Mouse (Mus musculus): Measurements from ENCODE around the gene Fibp. TPM values are rescaled to one million over a fixed set of nuclear protein-coding genes. Genes with fewer than 3 reads are reported as not detected.

Gene Fibp
- polyA plus RNA-seq, 1 experiment from 2014 or later: 122 TPM

- Histone ChIP-seq H3K4me3 (replicated peaks) (peak overlapping the region; percentile 69), H3K36me3 (replicated peaks) (peaks cover 34% of the 10 kb centered on the region), H3K9ac (peak overlapping the region; percentile 82), H3K27ac (peak overlapping the region; percentile 91), H3K9me3 (no peaks in the 10 kb centered on the region), H3K4me1 (peaks cover 36% of the 10 kb centered on the region), H3K27me3 (no peaks in the 10 kb centered on the region), H3K4me2 (peak overlapping the region; percentile 94)
- peak; percentile 67 for ATAC-seq (ENCODE audit: low FRiP score)
- WGBS: under 1% methylated on average over 39 of the region's 48 CpGs
Measured at GRCm38 (mm10) chr19:5424092-5424781, 36.2 kb upstream of the Fibp start.

- H3K9ac ChIP-seq: peak within 1 kb of the TSS; percentile 83
- WGBS: under 1% methylated on average over 69 of the region's 87 CpGs
- H3K4me2 ChIP-seq: peak within 1 kb of the TSS; percentile 94
- ATAC-seq (ENCODE audit: low FRiP score): peak; percentile 93
- peaks cover 36% of the 10 kb centered on the region for H3K4me1 ChIP-seq
- H3K9me3 ChIP-seq: no peaks in the 10 kb centered on the region
- H3K27ac ChIP-seq: peak within 1 kb of the TSS; percentile 91
- H3K27me3 ChIP-seq: no peaks in the 10 kb centered on the region
- peak within 1 kb of the TSS; percentile 69 for H3K4me3 ChIP-seq (replicated peaks)
- peaks cover 34% of the 10 kb centered on the region for H3K36me3 ChIP-seq (replicated peaks)
Measured at GRCm38 (mm10) chr19:5424782-5425741, 35.4 kb upstream of the Fibp start, which contains the start of the genes Drap1 and AI837181. Gene Drap1 (minus strand): TSS chr19:5424979. Gene AI837181 (plus strand): TSS chr19:5425144.

- H3K36me3 ChIP-seq (replicated peaks): peaks cover 25% of the 10 kb centered on the region
- H3K27me3 ChIP-seq: no peaks in the 10 kb centered on the region
- H3K9ac ChIP-seq: peak overlapping the region; percentile 83
- no peak for ATAC-seq (ENCODE audit: low FRiP score)
- no peaks in the 10 kb centered on the region for H3K9me3 ChIP-seq
- peaks cover 36% of the 10 kb centered on the region for H3K4me1 ChIP-seq
- 87% methylated on average over 18 of the region's 18 CpGs for WGBS
- H3K4me3 ChIP-seq (replicated peaks): peak overlapping the region; percentile 69
- 0 out of 2 replicates have a peak overlapping the region, but pooled peaks have one; percentile 82 for H3K27ac ChIP-seq
- H3K4me2 ChIP-seq: peak overlapping the region; percentile 83
Measured at GRCm38 (mm10) chr19:5425906-5426565, 34.4 kb upstream of the Fibp start.

GRCm38 (mm10) chr19:5426640-5427290 is 33.6 kb upstream of the Fibp start:
- Histone ChIP-seq H3K27ac (0 out of 2 replicates have a peak overlapping the region, but pooled peaks have one; percentile 19), H3K4me2 (peak overlapping the region; percentile 83; the same call in 1 of the 2 replicates)
- ATAC-seq (ENCODE audit: low FRiP score): no peak

GRCm38 (mm10) chr19:5428083-5428482 is 32.3 kb upstream of the Fibp start:
- H3K36me3 ChIP-seq (replicated peaks): peaks cover 14% of the 10 kb centered on the region
- H3K9me3 ChIP-seq: no peaks in the 10 kb centered on the region
- H3K9ac ChIP-seq: no peak overlapping the region
- WGBS: 91% methylated on average over 2 of the region's 2 CpGs
- peaks cover 34% of the 10 kb centered on the region for H3K4me1 ChIP-seq
- H3K4me3 ChIP-seq (replicated peaks): no peak overlapping the region
- H3K4me2 ChIP-seq: no peak overlapping the region
- H3K27ac ChIP-seq: no peak overlapping the region
- H3K27me3 ChIP-seq: peaks cover 6% of the 10 kb centered on the region; the same call in 1 of the 2 replicates
- ATAC-seq (ENCODE audit: low FRiP score): no peak

More at GRCm38 (mm10) chr19:5426640-5427290, 33.6 kb upstream of the Fibp start:
- peaks cover 2% of the 10 kb centered on the region; the same call in 1 of the 2 replicates for H3K27me3 ChIP-seq
- no peaks in the 10 kb centered on the region for H3K9me3 ChIP-seq
- H3K36me3 ChIP-seq (replicated peaks): peaks cover 20% of the 10 kb centered on the region
- peaks cover 36% of the 10 kb centered on the region for H3K4me1 ChIP-seq
- WGBS: 93% methylated on average over 13 of the region's 13 CpGs
- H3K4me3 ChIP-seq (replicated peaks): no peak overlapping the region
- no peak overlapping the region for H3K9ac ChIP-seq

GRCm38 (mm10) chr19:5429219-5429618 is 31.2 kb upstream of the Fibp start:
- Histone ChIP-seq H3K4me1 (peaks cover 34% of the 10 kb centered on the region), H3K4me3 (replicated peaks) (no peak overlapping the region), H3K9me3 (no peaks in the 10 kb centered on the region), H3K36me3 (replicated peaks) (peaks cover 14% of the 10 kb centered on the region), H3K4me2 (no peak overlapping the region), H3K27ac (no peak overlapping the region), H3K27me3 (peaks cover 9% of the 10 kb centered on the region; the same call in 1 of the 2 replicates), H3K9ac (no peak overlapping the region)
- 82% methylated on average over 4 of the region's 4 CpGs for WGBS
- ATAC-seq (ENCODE audit: low FRiP score): no peak

- Histone ChIP-seq H3K4me2 (no peak overlapping the region), H3K36me3 (replicated peaks) (peaks cover 14% of the 10 kb centered on the region), H3K9ac (no peak overlapping the region), H3K9me3 (no peaks in the 10 kb centered on the region), H3K27ac (no peak overlapping the region), H3K4me1 (peaks cover 34% of the 10 kb centered on the region), H3K4me3 (replicated peaks) (no peak overlapping the region), H3K27me3 (peaks cover 15% of the 10 kb centered on the region; the same call in 1 of the 2 replicates)
- 73% methylated on average over 8 of the region's 8 CpGs for WGBS
- no peak for ATAC-seq (ENCODE audit: low FRiP score)
Measured at GRCm38 (mm10) chr19:5429806-5430205, 30.6 kb upstream of the Fibp start.

GRCm38 (mm10) chr19:5430408-5430807 is 30.0 kb upstream of the Fibp start:
- no peak overlapping the region for H3K4me3 ChIP-seq (replicated peaks)
- H3K27ac ChIP-seq: no peak overlapping the region
- ATAC-seq (ENCODE audit: low FRiP score): no peak
- H3K36me3 ChIP-seq (replicated peaks): peaks cover 14% of the 10 kb centered on the region
- H3K9me3 ChIP-seq: no peaks in the 10 kb centered on the region
- 93% methylated on average over 1 of the region's 1 CpGs for WGBS
- peaks cover 34% of the 10 kb centered on the region for H3K4me1 ChIP-seq
- H3K4me2 ChIP-seq: no peak overlapping the region
- H3K27me3 ChIP-seq: peaks cover 15% of the 10 kb centered on the region; the same call in 1 of the 2 replicates
- H3K9ac ChIP-seq: no peak overlapping the region

GRCm38 (mm10) chr19:5431911-5432464 is 28.4 kb upstream of the Fibp start:
- H3K9me3 ChIP-seq: no peaks in the 10 kb centered on the region
- H3K27me3 ChIP-seq: peaks cover 17% of the 10 kb centered on the region; the same call in 1 of the 2 replicates
- H3K27ac ChIP-seq: no peak overlapping the region
- H3K4me1 ChIP-seq: peaks cover 19% of the 10 kb centered on the region
- no peak overlapping the region for H3K9ac ChIP-seq
- H3K4me3 ChIP-seq (replicated peaks): no peak overlapping the region
- no peak overlapping the region for H3K4me2 ChIP-seq
- ATAC-seq (ENCODE audit: low FRiP score): no peak
- WGBS: 79% methylated on average over 4 of the region's 4 CpGs
- H3K36me3 ChIP-seq (replicated peaks): peaks cover 4% of the 10 kb centered on the region

- no peak for ATAC-seq (ENCODE audit: low FRiP score)
- Histone ChIP-seq H3K4me1 (peaks cover 12% of the 10 kb centered on the region), H3K27ac (no peak overlapping the region), H3K4me3 (replicated peaks) (peak overlapping the region; percentile 8; the same call in 1 of the 2 replicates), H3K36me3 (replicated peaks) (no peaks in the 10 kb centered on the region), H3K27me3 (peaks cover 18% of the 10 kb centered on the region; the same call in 1 of the 2 replicates), H3K9ac (peak overlapping the region; percentile 2; the same call in 1 of the 2 replicates), H3K4me2 (peak overlapping the region; percentile 43), H3K9me3 (no peaks in the 10 kb centered on the region)
- 13% methylated on average over 16 of the region's 16 CpGs for WGBS
Measured at GRCm38 (mm10) chr19:5432992-5433852, 27.2 kb upstream of the Fibp start.
